Mouse (Mus musculus): ENCODE measurements around the gene Tmeff2. TPM values are rescaled to one million over a fixed set of nuclear protein-coding genes. Genes with fewer than 3 reads are reported as not detected.

Tmeff2 gene
- polyA plus RNA-seq, 1 experiment from 2014 or later: 14.3 TPM

Small RNA genes within 50 kb of the gene (microRNA-seq; reads per million reads assigned to microRNA genes)
- not detected for gene Gm25736
